In genomic region chr14:118152294-118152651, GRCm38 (mm10) we compare ENCODE assay signal across 16 mouse cellular contexts.
"Had no signal": no experiment of that assay in that cellular context is flagged by ENCODE, and none has a peak within 500 bp of the region (broad histone marks: within the 10 kb centered on the region; RNA-seq: fewer than 3 reads in every experiment).

No protein-coding gene starts in this region.

- H3K4me3 ChIP-seq: layer of hippocampus, adult 2 months; limb, embryonic 10.5 days; limb, embryonic 13.5 days; liver, embryonic 13.5 days; lung, embryonic 15.5 days; midbrain, embryonic 12.5 days; myocyte; neural tube, embryonic 13.5 days; stomach, embryonic 15.5 days had no signal

- DNase-seq: layer of hippocampus, adult 9-11 months; liver; liver, embryonic 13.5 days; right cerebral cortex, postnatal 25 days; spleen, adult 18-20 months; thymus, postnatal 25 days had no signal

- ATAC-seq: midbrain, embryonic 16.5 days had no signal

- H3K9me3 ChIP-seq: limb, embryonic 10.5 days; limb, embryonic 13.5 days; liver, embryonic 13.5 days; lung, embryonic 15.5 days; midbrain, embryonic 12.5 days; neural tube, embryonic 13.5 days; stomach, embryonic 15.5 days had no signal

- H3K4me1 ChIP-seq: limb, embryonic 10.5 days; limb, embryonic 13.5 days; liver, embryonic 13.5 days; midbrain, embryonic 12.5 days; neural tube, embryonic 13.5 days; stomach, embryonic 15.5 days had no signal

- H3K27me3 ChIP-seq: limb, embryonic 13.5 days; liver, embryonic 13.5 days; lung, embryonic 15.5 days; midbrain, embryonic 12.5 days; neural tube, embryonic 13.5 days; stomach, embryonic 15.5 days had no signal

- H3K27ac ChIP-seq: kidney, postnatal 0 days; layer of hippocampus, adult 2 months; limb, embryonic 10.5 days; limb, embryonic 13.5 days; liver, embryonic 13.5 days; midbrain, embryonic 12.5 days; neural tube, embryonic 13.5 days; stomach, embryonic 15.5 days had no signal

- H3K4me2 ChIP-seq: limb, embryonic 13.5 days; liver, embryonic 13.5 days; lung, embryonic 15.5 days; midbrain, embryonic 12.5 days; neural tube, embryonic 13.5 days; stomach, embryonic 15.5 days had no signal

- H3K9ac ChIP-seq: limb, embryonic 13.5 days; liver, embryonic 13.5 days; lung, embryonic 15.5 days; midbrain, embryonic 12.5 days; neural tube, embryonic 13.5 days; stomach, embryonic 15.5 days had no signal
